Mouse (Mus musculus) kidney, adult 2 months (tissue): Measurements from ENCODE around the gene Igf2bp3.

Experiments
- CTCF ChIP-seq: fragments of 200-500 bp; conservative IDR thresholded peaks from 2 replicates; pipeline ENCODE4 v1.5.1; 2011; ENCODE audit warnings: low read depth, mild to moderate bottlenecking, control low read depth, low read length, moderate library complexity, mixed read lengths; ENCODE audit not compliant: insufficient read depth, insufficient read length
- POLR2A ChIP-seq: fragments of 200-500 bp; IDR thresholded peaks from one replicate; pipeline ENCODE4 v1.6.1; 2011; ENCODE audit warnings: low read depth, low read length, control low read depth

- no peak for TF ChIP-seq POLR2A
- no peak for TF ChIP-seq CTCF
Measured at GRCm38 (mm10) chr6:49146461-49146860, 68.3 kb downstream of the Igf2bp3 start.
